Mouse (Mus musculus): ENCODE results near the gene Tunar.
A peak's percentile ranks its signal among the peaks of the same experiment; 100 is the strongest.

The Tunar gene

GRCm38 (mm10) chr12:105398172-105398571, 64.5 kb downstream of the Tunar start:
- no peak for DNase-seq (ENCODE audit: low read depth, low spot score)

GRCm38 (mm10) chr12:105403742-105404141, 70.1 kb downstream of the Tunar start:
- no peak for DNase-seq (ENCODE audit: low read depth, low spot score)

GRCm38 (mm10) chr12:105406008-105406407, 72.3 kb downstream of the Tunar start:
- no peak for DNase-seq (ENCODE audit: low read depth, low spot score)

GRCm38 (mm10) chr12:105413909-105414308, 80.2 kb downstream of the Tunar start:
- DNase-seq (ENCODE audit: low read depth, low spot score), result no peak

- DNase-seq (ENCODE audit: low read depth, low spot score), result no peak
Measured at GRCm38 (mm10) chr12:105420476-105420875, 86.8 kb downstream of the Tunar start.

GRCm38 (mm10) chr12:105426541-105426940, 92.9 kb downstream of the Tunar start:
- no peak for DNase-seq (ENCODE audit: low read depth, low spot score)

DNA sequence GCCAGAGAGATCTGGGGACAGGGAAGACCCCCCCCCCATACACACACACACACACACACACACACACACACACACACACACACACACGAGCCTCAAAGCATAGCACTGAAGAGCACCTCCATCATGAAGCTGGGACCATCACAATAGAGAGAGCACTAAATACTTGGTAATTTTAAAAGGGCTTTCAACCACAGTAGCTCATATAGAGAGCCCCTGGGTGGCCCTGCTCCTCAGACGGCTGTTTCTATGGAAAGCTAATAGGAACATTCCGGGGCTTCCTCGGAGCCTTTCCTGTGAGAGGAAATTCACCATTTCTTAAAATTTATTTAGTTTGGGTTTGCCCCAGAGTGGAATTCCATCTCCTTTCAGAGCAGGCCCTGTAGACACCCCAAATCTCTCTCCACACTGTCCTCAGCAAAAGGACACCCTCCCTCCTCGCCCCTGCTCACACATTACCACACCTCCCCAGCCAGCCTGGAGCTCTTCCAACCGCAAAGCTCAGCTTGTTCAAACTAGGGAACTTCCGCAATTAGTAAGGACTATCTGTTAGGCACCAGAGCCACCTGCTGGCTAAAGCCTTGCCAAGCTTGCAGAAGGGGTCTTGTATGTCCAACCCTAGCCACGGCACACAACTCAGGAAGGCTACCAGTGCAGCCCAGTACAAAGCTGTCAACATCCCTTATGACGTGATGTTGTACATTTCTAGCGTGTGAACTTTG, 93.5 kb downstream of the Tunar start:
- DNase-seq (ENCODE audit: low read depth, low spot score), result peak; percentile 66

- no peak for DNase-seq (ENCODE audit: low read depth, low spot score)
Measured at GRCm38 (mm10) chr12:105431872-105432271, 98.2 kb downstream of the Tunar start.

GRCm38 (mm10) chr12:105432807-105433206, 99.1 kb downstream of the Tunar start:
- DNase-seq (ENCODE audit: low read depth, low spot score), result no peak

Data from retina, postnatal 7 days (tissue).